Mouse (Mus musculus) ovary, postnatal 10 days (tissue): ENCODE measurements around the gene Phgdh.

Experiments used
- DNase-seq: peaks from one replicate; pipeline ENCODE4 v3.0.0; 2022; ENCODE audit warnings: low spot score

Gene Phgdh

GRCm38 (mm10) chr3:98291044-98291443 is 48.7 kb downstream of the Phgdh start:
- no peak for DNase-seq

- no peak for DNase-seq
Measured at GRCm38 (mm10) chr3:98283205-98283604, 56.6 kb downstream of the Phgdh start.

- DNase-seq = no peak
Measured at GRCm38 (mm10) chr3:98282422-98282821, 57.4 kb downstream of the Phgdh start.

- peak; percentile 21 for DNase-seq
Measured at GRCm38 (mm10) chr3:98280933-98281678, 58.7 kb downstream of the Phgdh start.

- peak; percentile 39 for DNase-seq
Measured at GRCm38 (mm10) chr3:98280204-98280932, 59.4 kb downstream of the Phgdh start, which contains the start of gene Hmgcs2. Hmgcs2 (plus strand) TSS chr3:98280435.

- no peak for DNase-seq
Measured at GRCm38 (mm10) chr3:98279682-98280081, 60.1 kb downstream of the Phgdh start.

- no peak for DNase-seq
Measured at GRCm38 (mm10) chr3:98273623-98274398, 66.0 kb downstream of the Phgdh start.

- peak; percentile 14 for DNase-seq
Measured at GRCm38 (mm10) chr3:98267249-98267651, 72.5 kb downstream of the Phgdh start.
